Mouse (Mus musculus) forebrain, embryonic 11.5 days (tissue): ENCODE data around the gene Blzf1. TPM values are rescaled to one million over a fixed set of nuclear protein-coding genes. Genes with fewer than 3 reads are reported as not detected.

Experiments used
- ATAC-seq: fragments of 200-750 bp; cut with Nextera tagmentation; replicated peaks from 2 replicates; pipeline ENCODE4 v1.8.0; 2017; ENCODE audit warnings: moderate TSS enrichment; ENCODE audit not compliant: low FRiP score
- DNase-seq: peaks from one replicate; pipeline ENCODE4 v3.0.0-alpha.2; 2017; ENCODE audit warnings: low spot score
- H3K27ac ChIP-seq: fragments of 300-500 bp; sonication (generic); 2 replicates; pipeline ENCODE4 v1.5.1; 2014; ENCODE audit warnings: low read depth, low read length
- H3K27me3 ChIP-seq: fragments of 300-500 bp; sonication (generic); 2 replicates; pipeline ENCODE4 v1.6.1; 2014; ENCODE audit warnings: mild to moderate bottlenecking, low read length, mixed read lengths; ENCODE audit not compliant: control insufficient read depth, insufficient read depth
- H3K36me3 ChIP-seq: fragments of 300-500 bp; sonication (generic); 2 replicates; pipeline ENCODE4 v1.6.1; 2014; ENCODE audit warnings: mild to moderate bottlenecking, low read length, moderate library complexity, mixed read lengths; ENCODE audit not compliant: control insufficient read depth, insufficient read depth
- H3K4me1 ChIP-seq: fragments of 300-500 bp; sonication (generic); replicated peaks from 2 replicates; pipeline ENCODE4 v1.6.1; 2014; ENCODE audit warnings: low read length, mixed read lengths; ENCODE audit not compliant: control insufficient read depth, insufficient read depth
- H3K4me2 ChIP-seq: fragments of 300-500 bp; sonication (generic); 2 replicates; pipeline ENCODE4 v1.6.1; 2014; ENCODE audit warnings: low read depth, mild to moderate bottlenecking, low read length, moderate library complexity, mixed read lengths; ENCODE audit not compliant: severe bottlenecking
- H3K4me3 ChIP-seq: fragments of 300-500 bp; sonication (generic); 2 replicates; pipeline ENCODE4 v1.5.1; 2014; ENCODE audit warnings: low read depth, low read length
- H3K9ac ChIP-seq: fragments of 300-500 bp; sonication (generic); 2 replicates; pipeline ENCODE4 v1.6.1; 2014; ENCODE audit warnings: low read length
- H3K9me3 ChIP-seq: fragments of 300-500 bp; sonication (generic); 2 replicates; pipeline ENCODE4 v1.6.1; 2016; ENCODE audit warnings: low read length, mixed read lengths; ENCODE audit not compliant: control insufficient read depth
- WGBS: fragments of 180-500 bp; shearing (Covaris S2); extraction: QIAGEN DNeasy Blood & Tissue Kit; methylation state at CpG from one replicate; pipeline ENCODE4 v1.1.7; 2014; 5-methylcytosine and 5-hydroxymethylcytosine counted together
- polyA plus RNA-seq: library from polyadenylated mRNA; unstranded; fragments of >200 nt; fragmentation: Nextera tagmentation; extraction: Ambion mirVana; gene quantifications from 2 replicates; pipeline ENCODE4 v1.2.1, GENCODE M21; 2014

The Blzf1 gene
- polyA plus RNA-seq, 1 experiment from 2014 or later = 26.9 TPM

DNA sequence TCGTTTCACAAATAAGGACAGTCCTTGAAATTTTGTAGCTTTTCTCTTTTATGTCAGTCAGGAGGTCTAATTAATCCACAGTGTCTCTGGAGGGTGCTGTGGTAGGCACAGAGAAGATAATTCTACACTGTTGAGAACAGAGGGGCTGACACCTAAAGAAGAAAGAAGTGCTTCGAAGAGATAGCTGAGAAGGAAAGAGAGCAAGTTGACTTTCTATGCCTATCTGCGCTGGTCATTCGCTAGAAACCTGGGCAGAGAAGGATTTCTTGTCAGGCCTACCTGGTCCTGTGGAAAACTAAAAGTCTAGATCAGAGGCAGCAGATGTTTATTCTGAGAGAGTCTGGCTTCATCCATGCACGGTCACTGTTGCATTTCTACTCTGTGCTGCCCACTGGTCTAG is 6.8 kb upstream of the Blzf1 start:
- Histone ChIP-seq H3K9me3 (no peaks in the 10 kb centered on the region), H3K36me3 (no peaks in the 10 kb centered on the region; the same call in 1 of the 2 replicates), H3K4me3 (no peak overlapping the region), H3K27me3 (no peaks in the 10 kb centered on the region), H3K4me1 (no peaks in the 10 kb centered on the region), H3K9ac (no peak overlapping the region), H3K4me2 (no peak overlapping the region), H3K27ac (no peak overlapping the region)
- 96% methylated on average over 5 of the region's 5 CpGs for WGBS
- DNase-seq (no peak), ATAC-seq (no peak)

DNA sequence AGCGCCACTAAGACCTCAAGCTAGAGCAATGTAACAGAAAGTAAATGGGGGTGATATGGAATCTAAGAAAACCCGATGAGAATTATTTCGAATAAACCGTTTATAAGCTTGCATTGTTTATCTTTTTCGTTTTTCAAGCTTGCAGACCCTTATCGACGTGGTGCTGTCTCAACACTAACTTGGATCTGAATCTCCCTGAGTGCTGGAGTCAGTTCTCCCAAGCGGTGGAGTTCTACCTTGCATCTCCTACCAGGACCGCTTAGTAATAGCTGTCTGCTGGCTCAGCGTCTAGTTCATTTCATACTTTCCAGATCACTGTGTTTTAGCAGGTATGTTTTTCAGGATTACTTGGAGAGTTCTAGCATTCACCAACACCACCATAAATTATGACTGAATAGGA is 633 bp upstream of the Blzf1 start:
- 12% methylated on average over 10 of the region's 10 CpGs for WGBS
- ATAC-seq (peak; percentile 11; the same call in 1 of the 2 replicates), DNase-seq (no peak)
- no peaks in the 10 kb centered on the region for H3K27me3 ChIP-seq
- H3K27ac ChIP-seq = no peak overlapping the region
- H3K36me3 ChIP-seq = no peaks in the 10 kb centered on the region; the same call in 1 of the 2 replicates
- no peaks in the 10 kb centered on the region for H3K9me3 ChIP-seq
- H3K9ac ChIP-seq = peak overlapping the region; percentile 59
- H3K4me2 ChIP-seq = peak overlapping the region; percentile 69
- peaks cover 3% of the 10 kb centered on the region; the same call in 1 of the 2 replicates for H3K4me1 ChIP-seq
- H3K4me3 ChIP-seq = peak overlapping the region; percentile 70

DNA sequence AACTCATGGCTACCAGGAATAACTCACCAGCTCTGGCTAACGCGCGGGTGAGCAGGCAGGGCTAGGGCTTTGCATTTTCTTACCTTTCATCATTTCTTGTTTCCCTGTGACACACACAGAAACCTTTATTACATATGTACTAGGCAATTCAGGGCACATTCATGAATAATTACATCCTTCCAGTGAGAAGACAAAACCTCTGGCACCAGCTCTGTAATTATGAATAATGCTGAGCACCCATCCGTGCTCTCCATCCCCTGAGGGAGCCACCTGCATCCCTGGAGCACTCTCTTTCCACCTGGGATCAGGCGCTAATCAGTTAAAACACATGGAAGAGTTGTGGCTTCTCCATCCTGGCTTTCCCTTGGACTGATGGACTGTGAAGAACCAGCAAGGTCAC is 3.5 kb downstream of the Blzf1 start, which contains the start of gene Nme7:
Gene Nme7 (plus strand): TSS at position 301 of the 400 bp plus-strand sequence.
- Histone ChIP-seq H3K36me3 (peaks cover 2% of the 10 kb centered on the region; the same call in 1 of the 2 replicates), H3K4me3 (no peak within 1 kb of the TSS)
- WGBS = 89% methylated on average over 5 of the region's 5 CpGs

DNA sequence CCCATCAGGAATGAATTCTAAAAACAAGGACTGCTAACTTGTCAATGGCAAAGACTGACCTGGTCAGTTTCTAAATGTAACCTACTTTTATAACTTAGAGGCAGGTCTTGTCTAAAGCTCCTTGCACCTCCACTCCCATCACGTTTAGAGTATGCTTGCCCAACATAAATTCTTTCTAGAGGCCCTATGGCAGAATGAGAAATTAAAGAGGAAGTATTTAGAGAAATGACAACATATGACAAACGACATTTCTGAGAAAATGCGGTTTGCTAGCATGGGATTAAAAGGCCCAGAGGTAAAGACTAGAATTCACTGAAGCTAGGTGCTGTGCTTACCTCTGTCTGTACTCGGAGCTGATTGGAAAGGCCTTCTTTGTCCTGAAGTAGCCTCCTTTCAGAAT is 5.3 kb downstream of the Blzf1 start:
- WGBS = 91% methylated on average over 4 of the region's 4 CpGs

More for the DNA sequence above, 3.5 kb downstream of the Blzf1 start, which contains the start of gene Nme7:
- ATAC-seq (no peak), DNase-seq (no peak)
- Histone ChIP-seq H3K27me3 (no peaks in the 10 kb centered on the region), H3K4me2 (no peak within 1 kb of the TSS), H3K27ac (no peak within 1 kb of the TSS), H3K9ac (no peak within 1 kb of the TSS), H3K9me3 (no peaks in the 10 kb centered on the region), H3K4me1 (peaks cover 3% of the 10 kb centered on the region; the same call in 1 of the 2 replicates)

DNA sequence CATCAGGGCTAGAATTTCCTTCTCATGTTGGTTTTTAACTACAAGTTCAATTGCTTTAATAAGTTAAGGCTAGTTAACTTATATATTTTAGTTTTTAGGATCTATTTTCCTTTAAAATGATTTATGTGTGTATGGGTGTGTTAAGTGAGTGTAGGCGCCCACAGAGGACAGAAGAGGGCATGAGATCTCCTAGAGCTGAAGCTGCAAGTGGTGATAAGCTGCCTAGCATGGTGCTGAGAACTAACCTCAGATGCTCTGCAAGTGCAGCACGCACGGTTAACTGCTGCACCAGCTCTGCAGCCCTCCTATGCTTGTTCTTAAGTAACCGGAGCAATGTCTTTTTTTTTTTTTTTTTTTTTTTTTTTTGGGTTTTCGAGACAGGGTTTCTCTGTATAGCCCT is 10.8 kb downstream of the Blzf1 start:
- WGBS = 98% methylated on average over 4 of the region's 5 CpGs
- no peak for ATAC-seq
- peaks cover 7% of the 10 kb centered on the region; the same call in 1 of the 2 replicates for H3K36me3 ChIP-seq

More for the DNA sequence above, 5.3 kb downstream of the Blzf1 start:
- Histone ChIP-seq H3K4me2 (no peak overlapping the region), H3K4me3 (no peak overlapping the region), H3K9me3 (no peaks in the 10 kb centered on the region), H3K27ac (no peak overlapping the region), H3K4me1 (no peaks in the 10 kb centered on the region), H3K36me3 (peaks cover 7% of the 10 kb centered on the region; the same call in 1 of the 2 replicates), H3K27me3 (no peaks in the 10 kb centered on the region), H3K9ac (no peak overlapping the region)
- ATAC-seq (no peak), DNase-seq (no peak)

DNA sequence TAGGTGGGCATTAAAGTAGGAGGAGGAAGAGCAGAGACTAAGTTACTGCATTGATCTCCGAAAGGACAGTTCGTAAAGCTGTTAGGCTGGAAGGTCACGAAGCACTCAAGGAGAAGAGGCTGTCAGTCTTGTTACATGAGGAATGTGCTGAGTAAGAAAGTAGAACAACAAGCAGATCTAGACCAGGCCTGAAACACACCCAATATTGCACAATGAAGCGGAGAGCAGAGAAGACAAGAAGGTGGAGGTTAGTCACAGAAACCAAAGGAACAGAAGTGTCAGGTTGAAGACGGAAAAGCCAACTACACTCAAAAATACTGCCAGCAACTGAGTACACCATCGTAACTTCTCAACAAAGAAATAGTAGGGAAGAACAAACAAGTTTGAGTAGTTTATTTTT is 13.2 kb downstream of the Blzf1 start:
- WGBS = 98% methylated on average over 6 of the region's 6 CpGs
- Histone ChIP-seq H3K4me2 (no peak overlapping the region), H3K27me3 (no peaks in the 10 kb centered on the region), H3K36me3 (peaks cover 4% of the 10 kb centered on the region; the same call in 1 of the 2 replicates), H3K4me1 (no peaks in the 10 kb centered on the region), H3K27ac (no peak overlapping the region), H3K4me3 (no peak overlapping the region), H3K9ac (no peak overlapping the region), H3K9me3 (no peaks in the 10 kb centered on the region)
- no peak for ATAC-seq
- no peak for DNase-seq

More for the DNA sequence above, 10.8 kb downstream of the Blzf1 start:
- Histone ChIP-seq H3K9ac (no peak overlapping the region), H3K27ac (no peak overlapping the region), H3K4me3 (no peak overlapping the region), H3K4me2 (no peak overlapping the region), H3K9me3 (no peaks in the 10 kb centered on the region), H3K4me1 (no peaks in the 10 kb centered on the region), H3K27me3 (no peaks in the 10 kb centered on the region)
- DNase-seq = no peak

DNA sequence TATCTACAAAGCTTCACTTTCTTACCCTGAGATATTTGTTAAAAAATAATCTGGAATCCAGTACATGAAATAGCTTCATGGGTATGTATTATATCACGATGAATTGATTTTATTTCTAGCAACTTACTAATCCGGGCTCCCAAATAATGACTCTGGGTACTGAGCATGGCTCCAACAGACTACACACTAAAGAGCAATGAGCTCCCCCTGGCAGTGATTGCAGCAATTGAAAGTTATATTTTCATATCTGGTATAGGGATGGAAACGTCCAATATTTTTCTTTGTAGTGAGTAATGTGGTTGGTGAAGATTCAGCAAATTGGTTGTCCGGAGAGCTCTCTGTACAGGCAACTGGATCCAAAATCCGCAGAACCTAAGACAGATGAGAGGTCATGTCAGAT is 15.2 kb downstream of the Blzf1 start:
- no peak for ATAC-seq

DNA sequence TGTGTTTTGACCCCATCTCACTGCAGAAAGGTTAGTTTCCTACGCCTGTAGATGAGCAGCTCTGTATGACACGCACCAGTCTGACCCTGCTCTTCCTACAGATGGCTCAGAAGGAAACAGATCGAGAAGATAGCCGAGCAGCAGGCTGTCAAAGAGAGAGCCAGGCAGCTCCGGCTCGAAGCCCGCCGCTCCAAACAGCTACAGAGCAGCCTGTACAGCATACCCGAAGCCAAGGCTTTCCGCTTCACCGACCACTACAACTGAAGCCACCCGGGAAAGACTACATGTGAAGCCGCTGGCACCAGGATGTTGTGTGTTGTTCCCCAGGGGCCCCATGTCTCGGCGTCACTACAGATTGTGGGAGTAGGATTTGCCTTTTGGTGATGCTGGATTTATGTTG is 19.9 kb downstream of the Blzf1 start:
- DNase-seq (no peak), ATAC-seq (no peak)
- Histone ChIP-seq H3K27ac (no peak overlapping the region), H3K9me3 (no peaks in the 10 kb centered on the region), H3K4me1 (no peaks in the 10 kb centered on the region), H3K36me3 (no peaks in the 10 kb centered on the region; the same call in 1 of the 2 replicates), H3K27me3 (no peaks in the 10 kb centered on the region), H3K9ac (no peak overlapping the region), H3K4me2 (no peak overlapping the region), H3K4me3 (no peak overlapping the region)
- 59% methylated on average over 15 of the region's 15 CpGs for WGBS

More for the DNA sequence above, 15.2 kb downstream of the Blzf1 start:
- no peaks in the 10 kb centered on the region for H3K9me3 ChIP-seq
- no peaks in the 10 kb centered on the region for H3K4me1 ChIP-seq
- no peak overlapping the region for H3K27ac ChIP-seq
- no peak overlapping the region for H3K4me2 ChIP-seq
- no peak for DNase-seq
- H3K27me3 ChIP-seq = no peaks in the 10 kb centered on the region
- H3K9ac ChIP-seq = no peak overlapping the region
- no peaks in the 10 kb centered on the region; the same call in 1 of the 2 replicates for H3K36me3 ChIP-seq
- 94% methylated on average over 5 of the region's 5 CpGs for WGBS
- no peak overlapping the region for H3K4me3 ChIP-seq

DNA sequence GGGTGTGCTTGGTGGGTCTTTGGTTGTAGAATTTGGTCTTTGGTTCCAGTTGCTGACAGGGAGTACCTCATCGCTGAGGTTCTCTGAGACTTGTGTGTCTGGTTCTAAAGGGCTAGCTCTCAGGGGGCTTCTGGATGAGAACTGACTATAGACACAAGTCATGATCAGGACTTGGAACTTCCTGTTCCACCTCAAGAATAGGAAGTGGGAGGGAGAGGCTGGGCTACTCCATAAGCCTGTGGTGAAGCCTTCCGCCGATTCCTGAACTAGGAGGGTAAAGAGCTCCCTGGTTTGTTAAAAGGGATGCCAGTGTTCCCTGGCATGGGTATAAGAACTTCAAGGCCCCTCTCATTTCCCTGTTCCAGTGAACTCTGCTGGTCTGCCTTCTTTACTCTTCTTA is 23.3 kb downstream of the Blzf1 start:
- ATAC-seq = no peak
- no peak for DNase-seq
- WGBS = 93% methylated on average over 3 of the region's 3 CpGs

More for the DNA sequence above, 23.3 kb downstream of the Blzf1 start:
- no peak overlapping the region for H3K4me2 ChIP-seq
- H3K27me3 ChIP-seq = no peaks in the 10 kb centered on the region
- no peak overlapping the region for H3K27ac ChIP-seq
- no peak overlapping the region for H3K4me3 ChIP-seq
- H3K9ac ChIP-seq = no peak overlapping the region
- H3K9me3 ChIP-seq = no peaks in the 10 kb centered on the region
- H3K4me1 ChIP-seq = no peaks in the 10 kb centered on the region
- H3K36me3 ChIP-seq = no peaks in the 10 kb centered on the region
